Mouse (Mus musculus): ENCODE data around the gene Zbtb14. TPM values are rescaled to one million over a fixed set of nuclear protein-coding genes. Genes with fewer than 3 reads are reported as not detected.
A peak's percentile ranks its signal among the peaks of the same experiment; 100 is the strongest.

Zbtb14 gene
- total RNA-seq (2021): 1 to 10 TPM; 8.2 to 8.6 TPM
- long read RNA-seq, experiment 1, full-length matches to known transcripts: 10 of 11 reads
- long read RNA-seq, experiment 1, partial matches to known transcripts: 0 of 11 reads
- long read RNA-seq, experiment 1, other reads (novel, unspliced or antisense): 1 of 11 reads
- long read RNA-seq, experiment 2, full-length matches to known transcripts: 9 of 9 reads
- long read RNA-seq, experiment 2, partial matches to known transcripts: 0 of 9 reads
- long read RNA-seq, experiment 2, other reads (novel, unspliced or antisense): 0 of 9 reads

DNA sequence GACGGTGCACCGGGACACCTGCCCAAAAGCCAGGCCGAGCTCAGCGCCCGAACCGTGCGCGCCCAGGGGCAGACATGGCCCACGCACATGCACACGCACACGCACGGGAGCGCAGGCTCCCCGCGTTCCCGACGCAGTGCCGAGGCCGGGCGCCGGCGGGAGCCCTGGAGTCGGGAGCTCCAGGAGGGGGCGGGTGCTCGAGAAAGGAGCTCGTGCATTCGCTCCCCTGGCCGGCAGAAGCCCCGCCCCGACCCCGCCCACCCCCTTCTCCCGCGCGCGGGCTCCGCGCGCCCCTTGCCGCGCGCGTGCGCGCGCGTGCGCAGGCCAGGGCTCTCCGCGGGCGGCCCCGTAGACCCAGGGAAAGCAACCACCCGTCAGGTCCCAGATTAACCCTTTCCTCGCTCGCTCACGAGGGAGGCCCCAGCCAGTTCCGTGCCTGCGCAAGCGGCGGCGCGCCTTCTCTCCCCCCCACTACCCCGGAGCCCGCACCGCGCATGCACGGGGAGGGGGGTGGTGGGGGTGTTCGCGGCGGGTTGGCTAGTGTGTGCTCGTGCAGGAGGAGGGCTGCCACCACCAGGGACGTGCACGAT lies at the start of gene Zbtb14:
Gene Zbtb14, plus strand, starts transcription at position 540 of the 590 bp plus-strand sequence.
- DNase-seq: peak; percentile 92 to 96

DNA sequence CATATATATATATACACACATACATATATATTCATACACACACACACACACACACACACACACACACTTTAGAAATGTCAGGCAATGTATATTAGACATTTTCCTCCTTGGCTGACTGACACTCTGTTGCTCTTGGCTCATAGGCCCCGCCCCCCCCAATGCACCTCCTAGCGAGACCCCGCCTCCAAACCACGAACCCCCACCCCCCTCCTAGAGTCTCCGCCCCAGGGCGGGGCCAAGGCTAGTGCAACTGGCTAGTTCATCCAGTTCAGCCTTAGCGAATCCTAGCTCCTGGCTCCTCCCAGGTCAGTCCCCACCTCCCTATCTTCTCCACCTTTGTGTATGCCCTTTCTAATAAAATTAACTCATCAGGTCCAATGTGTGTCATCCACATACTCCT lies 36.8 kb upstream of the Zbtb14 start:
- DNase-seq: no peak

DNA sequence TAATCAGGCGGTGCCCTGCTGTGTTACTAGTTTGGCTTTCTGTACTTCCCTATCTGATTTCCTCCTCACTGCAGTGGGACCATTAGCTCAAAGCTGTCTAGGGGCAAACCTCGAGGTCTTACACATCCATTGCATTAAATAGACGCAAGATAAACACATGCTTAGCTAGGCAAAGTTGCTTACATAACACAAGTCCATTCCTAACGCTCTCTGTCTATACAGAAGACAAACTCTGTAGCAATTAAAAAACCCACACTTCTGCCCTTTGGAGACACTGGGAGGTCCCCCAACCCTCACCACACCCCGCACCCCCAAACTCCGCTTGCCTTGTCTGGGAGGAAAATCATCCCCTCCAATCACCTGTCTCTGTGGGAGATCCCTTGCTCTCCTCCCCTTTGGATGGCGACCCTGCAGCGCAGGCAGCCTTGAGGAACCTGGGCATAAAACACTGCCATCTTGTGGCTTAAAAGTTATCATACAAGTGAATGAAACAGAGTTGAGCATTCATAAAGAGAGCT lies 33.8 kb upstream of the Zbtb14 start:
- peak; percentile 2 to 49 for DNase-seq

DNA sequence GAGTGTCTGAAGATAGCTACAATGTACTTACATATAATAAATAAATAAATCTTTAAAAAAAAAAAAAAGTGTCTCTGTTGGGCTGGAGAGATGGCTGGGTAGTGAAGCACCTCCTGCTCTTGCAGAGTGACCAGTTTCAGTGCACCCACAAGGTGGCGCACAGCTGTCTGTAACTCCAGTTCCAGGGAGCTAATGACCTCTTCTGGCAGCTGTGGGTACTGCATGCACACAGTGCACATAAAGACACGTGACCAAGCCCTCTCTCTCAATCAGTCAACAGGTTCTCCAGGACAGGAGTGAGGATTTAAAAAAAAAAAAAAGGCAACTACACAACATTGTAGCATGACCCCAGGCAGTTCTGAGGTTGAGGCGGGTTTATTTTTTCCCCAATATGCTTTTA lies 17.8 kb upstream of the Zbtb14 start:
- no peak for DNase-seq

DNA sequence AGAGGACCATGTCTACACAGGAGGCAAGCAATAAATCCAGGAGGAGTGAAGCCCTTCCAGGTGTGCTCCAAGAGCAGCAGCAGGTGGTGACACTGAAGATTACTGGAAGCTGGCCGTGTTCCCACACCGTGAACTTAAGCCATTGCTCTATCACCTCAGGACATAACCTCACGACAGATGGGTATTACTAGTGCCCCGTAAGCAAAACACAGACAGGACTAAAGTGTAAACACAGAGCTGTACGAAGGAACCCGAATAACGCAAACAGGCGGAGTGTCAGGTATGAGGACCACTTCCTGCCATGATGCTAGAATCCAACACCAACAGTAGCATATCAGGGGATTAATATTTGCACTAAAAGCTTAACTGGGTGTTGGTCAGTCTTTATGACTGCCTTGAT lies 2.0 kb upstream of the Zbtb14 start:
- DNase-seq: no peak

DNA sequence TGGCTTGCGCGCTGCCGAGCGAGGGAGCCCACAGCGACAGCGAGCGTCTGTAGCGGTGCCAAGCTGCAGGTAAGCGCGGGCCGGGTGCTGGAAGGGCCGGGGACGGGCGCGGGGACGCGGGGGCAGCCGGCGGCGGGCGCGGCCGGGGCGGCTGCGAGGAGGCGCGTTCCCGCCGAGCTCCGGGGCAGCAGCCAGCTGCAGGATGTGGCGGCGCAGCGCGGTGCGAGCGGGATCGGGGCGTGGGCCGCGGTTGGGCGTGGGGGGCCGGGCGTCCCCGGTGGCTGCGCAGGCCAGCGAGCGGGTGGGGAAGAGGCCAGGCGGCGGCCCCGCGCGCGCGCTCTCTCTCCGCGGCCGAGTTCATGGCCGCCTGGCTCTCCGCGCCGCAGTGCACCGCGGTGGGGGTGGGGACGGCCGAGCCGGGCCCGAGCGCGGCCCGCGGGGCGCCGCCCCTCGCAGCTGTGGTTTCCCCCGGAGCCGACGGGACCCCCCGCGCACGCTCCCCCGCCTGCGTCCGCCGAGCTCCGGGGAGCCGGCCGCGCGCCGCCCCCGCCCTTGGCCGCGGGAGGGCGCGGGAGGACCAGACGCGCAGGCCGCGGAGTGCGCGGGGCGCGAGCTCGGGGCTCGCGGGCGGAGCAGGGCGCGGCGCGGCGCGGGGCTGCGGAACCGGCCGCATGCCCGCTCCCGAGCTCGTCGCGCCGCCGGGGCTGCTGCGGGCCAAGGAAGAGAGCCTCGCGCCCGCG lies 521 bp downstream of the Zbtb14 start:
- DNase-seq: peak; percentile 79 to 89

DNA sequence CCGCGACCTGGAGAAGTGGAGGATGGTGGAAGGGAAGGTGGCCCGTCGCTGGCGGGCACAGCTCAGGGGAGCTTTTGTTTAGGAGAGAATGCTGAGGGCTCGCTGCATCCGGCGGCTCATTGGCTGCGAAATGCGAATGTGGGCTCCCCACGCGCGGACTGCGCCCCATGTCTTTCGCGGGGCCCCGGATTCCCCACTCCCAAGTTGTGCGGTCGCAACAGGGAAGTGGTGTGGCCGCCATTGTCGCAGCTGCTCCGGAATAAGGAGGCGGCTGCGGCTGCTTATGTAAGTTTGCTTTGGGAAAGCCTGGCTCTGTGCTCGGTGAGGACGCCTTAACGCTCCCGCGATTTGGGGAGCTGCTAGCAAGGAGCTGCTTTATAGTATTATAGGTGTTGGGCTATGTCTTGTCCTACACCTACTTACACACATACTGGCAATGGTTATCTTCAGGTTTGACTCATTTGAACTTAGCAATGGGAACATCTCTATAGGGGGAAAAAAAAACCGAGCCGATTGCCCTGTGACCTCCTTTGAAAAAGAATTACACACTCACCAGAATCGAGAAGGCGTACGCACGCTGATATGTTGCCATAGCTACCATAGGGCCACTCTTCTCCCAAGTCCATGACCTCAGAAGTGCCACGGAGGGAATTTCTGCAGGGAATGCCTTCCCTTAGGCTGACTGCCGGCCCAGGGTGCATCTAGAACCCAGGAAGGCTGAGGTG lies 1.3 kb downstream of the Zbtb14 start:
- DNase-seq: peak; percentile 68 to 78

DNA sequence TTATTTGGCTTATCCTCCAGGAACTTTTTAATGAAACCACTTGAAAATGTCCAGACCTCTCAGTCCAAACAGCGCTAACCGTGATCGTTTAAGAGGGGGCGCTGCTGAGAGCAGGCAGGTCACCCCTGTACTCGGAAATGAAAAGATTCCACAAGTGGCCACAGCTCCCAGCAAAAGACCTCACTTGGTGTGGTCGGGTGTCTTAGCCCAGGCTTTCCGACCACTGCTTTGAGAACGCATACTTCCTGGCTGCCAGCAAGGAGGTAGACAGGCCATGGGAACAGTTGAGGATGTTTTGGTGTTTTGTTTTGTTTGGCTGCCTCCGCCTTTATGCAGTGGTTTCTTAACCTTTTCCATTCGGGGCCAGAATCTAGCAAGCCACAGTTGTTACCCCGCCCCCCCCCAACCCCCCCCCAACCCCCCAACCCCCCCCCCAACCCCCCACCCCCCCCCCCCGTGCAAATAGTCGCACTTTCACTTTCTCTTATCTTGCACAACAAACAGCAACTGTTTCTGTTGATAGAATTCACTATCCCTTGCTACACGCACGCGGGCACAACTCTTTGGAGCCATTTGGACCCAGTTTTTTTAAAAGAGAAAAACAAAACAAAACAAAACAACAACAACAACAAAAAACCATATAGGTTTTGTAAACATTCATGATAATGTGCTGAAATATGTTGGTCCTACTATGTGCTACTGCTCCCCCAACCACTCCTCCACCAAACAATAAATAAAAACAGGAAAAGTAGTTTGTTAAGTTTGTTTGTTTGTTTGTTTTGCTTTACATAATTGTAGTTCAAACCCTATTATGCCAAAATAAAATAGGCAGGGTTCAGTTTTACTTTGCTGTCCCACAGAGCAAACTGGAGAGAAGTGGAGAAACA lies 13.5 kb downstream of the Zbtb14 start:
- peak; percentile 74 to 75 for DNase-seq

DNA sequence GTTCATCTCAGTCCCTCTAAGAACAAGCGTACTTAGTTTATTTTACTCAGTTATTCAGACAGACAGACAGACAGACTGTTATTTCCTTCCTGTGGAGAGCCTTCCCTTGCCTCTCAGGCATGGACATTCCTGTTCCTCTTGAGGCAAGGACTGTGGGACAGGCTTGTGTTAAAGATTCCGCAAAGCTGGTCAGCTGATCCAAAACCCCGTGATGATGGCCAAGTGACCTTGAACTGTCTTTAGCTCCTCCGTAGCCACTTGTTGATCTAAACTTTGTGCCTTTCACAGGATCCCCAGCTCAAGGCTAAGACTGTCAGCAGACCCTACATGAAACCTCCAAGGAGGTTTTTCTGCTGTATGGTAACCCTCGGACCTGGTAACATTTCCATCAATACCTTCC lies 14.3 kb downstream of the Zbtb14 start:
- DNase-seq: no peak

DNA sequence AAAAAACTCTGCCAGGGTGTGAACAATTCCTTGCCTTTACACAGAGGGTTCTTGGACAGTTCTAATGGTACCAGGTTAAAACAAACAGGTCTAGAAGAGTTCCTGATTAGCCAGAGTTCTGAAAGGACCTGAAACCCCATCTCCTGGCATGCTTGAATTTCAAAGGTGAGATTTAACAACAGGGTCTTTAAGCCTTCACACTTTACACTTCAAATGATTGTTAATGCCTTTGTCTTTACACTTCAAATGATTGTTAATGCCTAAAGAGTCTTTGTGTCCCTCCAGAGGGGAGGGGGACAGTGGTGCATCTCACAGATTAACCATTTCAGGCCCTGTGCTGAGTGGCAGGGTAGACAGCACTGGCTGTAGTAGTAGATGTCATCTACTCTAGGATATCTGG lies 15.2 kb downstream of the Zbtb14 start:
- DNase-seq: no peak

DNA sequence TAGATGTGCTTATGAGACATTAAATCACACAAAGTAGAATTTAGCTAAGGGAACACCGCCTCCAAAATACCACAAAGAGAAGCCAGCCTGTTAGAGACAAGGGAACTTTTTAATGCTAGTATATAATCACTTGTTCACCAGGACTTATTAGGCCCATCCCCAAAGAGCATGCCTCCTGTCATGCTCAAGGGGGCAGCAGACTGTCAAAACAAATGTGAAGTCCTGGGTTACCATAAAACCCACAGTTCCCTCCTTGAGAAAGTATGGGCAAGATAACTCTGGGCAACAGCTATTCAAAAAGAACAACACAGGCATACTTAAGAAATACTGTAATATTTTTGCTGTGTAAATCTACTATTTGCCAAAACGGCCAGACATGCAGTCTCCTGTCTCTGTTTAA lies 18.3 kb downstream of the Zbtb14 start:
- DNase-seq: no peak

DNA sequence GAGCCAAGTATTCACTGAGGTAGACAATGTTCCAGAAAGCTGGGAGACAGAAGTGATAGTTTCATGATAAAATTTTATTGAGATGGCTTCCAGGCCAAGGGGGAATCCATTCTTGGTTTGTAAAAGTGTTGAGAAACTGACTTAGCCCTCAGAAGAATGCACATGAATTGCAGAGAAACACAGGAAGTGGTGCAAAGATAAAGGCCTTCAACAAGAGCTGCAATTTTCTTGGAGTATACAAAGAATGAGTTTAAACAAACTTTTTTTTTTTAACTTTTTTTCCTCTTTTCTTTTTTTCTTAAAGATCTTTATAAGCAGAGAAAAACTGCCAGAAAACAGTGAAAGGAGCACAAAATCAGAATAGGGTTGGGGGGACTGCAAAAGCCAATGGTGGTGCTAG lies 33.3 kb downstream of the Zbtb14 start:
- DNase-seq: no peak

DNA sequence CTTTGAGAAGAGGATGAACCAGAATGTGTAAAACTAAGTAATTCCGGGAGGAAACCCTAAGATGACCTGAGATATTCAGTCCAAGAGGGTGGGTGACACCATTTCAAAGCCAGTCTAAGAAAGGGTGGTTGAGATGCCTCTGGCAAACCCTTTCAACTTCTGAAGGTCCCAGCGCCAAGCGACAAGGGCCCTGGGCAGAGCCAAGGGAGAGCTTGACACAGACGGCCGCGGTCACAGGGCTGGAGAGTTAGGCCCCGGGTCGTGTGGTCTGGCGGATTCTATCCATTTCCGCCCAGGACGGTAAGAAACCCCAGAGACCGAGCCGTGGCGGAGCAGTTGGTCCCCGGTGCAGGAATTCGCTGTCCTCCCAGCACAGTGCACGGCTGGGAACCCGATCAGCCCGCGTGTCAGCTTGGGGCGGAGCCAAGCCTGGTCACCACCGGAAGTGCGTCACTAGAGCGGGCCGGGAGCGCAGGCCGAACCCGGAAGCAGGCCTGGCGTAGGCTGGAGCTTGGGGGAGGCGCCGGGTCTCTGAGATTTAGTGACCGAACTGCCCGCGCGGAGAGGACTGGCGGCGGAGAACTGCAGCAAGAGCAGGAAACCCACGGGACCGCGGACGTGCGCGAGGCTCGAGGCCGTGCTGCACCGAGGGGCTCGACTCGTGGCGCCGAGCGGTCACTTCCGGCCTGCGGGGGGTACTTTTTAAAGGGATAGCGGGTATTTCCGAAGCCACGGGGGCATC lies 34.2 kb downstream of the Zbtb14 start:
- DNase-seq: peak; percentile 96 to 98

DNA sequence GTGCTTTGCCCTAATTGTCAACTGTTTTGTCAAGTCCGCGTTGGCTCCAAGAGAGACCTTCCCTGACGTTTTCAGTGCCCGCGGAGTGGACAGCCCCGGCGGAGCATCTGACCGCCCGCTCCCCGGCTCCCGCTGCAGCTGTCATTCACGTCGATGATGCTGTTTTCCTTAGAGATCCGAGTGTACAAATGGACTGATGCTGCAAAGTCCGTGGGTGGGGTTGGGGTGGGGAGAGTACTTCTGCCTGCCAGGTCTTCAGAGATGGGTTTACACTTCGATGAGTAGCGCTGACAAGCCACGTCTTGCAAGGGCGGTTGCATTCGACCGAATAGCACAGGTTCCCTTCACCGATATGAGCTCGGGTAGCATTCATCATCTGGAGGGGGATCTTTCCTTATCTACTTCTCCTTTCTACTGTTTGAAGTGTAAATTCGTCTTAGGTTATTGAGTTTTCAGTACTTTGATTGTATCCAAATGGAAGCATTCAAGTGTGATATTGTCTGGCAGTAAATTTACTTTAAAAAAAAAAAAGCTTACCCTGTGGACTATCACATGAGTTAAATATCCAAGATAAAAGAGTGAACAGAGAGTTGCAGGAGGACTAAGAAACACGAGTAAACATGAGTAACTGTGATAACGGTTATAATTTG lies 35.0 kb downstream of the Zbtb14 start:
- no peak for DNase-seq

DNA sequence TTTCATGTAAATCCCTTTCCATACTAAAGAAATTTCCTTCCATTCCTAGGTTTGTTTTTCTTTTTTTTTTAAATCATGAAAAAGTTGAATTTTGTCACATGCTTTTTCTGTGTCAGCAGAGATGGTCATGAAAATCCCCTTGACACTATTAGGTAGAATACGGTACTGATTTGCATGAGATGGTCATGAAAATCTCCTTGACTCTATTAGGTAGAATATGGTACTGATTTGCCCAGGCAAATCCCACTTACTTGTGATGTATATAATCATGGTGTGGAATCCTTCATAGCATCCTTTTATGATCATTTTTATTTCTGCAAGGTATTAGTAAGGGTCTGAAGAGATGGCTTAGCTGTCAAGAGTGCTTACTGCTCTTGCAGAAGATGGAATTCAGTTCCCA lies 38.7 kb downstream of the Zbtb14 start:
- no peak for DNase-seq

DNA sequence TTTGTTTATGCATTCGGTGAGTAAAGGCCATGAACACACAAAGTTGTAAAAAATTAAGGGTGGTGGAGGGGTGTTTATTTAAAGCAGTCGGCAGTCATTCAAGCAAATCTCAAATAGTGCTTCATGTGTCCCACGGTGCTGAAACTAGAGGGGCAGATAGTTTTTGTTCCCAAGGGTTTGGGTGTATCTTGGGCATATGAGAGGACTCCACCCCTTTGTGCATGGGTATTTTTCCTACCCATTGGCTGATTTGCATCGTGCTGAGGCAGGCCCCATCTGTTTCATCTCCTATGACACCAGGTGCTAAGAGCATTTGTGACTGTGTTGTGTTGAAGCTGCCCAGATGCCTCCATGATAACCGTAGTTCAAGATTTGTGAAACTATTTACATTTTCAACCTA lies 55.0 kb downstream of the Zbtb14 start:
- no peak for DNase-seq

DNA sequence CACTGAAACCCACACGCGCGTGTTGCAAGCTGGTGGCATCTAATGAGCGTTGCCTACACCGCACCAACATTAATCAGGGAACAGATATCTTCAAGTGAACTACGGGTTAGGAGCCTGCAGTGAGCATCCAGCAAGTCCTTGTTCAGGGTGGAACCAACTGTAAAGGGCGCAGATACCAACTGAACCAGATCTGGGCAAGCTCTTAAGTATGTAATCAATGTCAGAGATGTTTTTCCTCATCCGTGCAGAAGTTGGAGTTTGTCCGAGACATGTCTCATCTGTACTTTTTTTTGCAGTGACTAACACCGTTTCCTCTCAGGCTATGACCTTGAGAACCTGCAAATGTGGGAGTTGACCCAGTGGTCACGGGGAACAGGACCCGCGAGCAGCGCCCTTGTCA lies 55.6 kb downstream of the Zbtb14 start:
- no peak for DNase-seq

DNA sequence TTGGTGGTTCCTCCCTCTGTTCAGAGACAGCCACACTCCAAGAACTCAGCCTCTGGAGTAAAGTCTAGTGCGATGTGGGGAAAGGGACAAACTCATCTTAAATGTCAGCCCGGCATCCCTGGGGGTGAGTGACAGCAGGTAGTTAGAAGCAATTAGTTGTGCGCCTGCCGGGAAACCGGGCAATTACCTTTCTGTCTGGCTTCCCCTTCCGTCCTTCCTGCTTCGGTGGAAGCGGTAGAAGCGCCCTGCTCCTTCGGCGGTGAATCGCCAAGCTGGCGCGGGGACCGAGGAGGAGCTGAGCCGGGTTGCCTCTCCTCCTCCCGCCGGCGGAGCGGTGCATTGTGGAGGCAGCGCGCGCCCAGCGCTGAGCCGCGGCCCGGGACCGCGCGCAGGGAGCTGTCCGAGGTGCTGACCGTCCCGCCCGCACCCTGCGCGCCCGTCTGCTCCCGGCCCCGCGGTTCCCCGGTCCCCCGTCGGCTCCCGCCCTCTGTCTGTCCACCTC lies 56.2 kb downstream of the Zbtb14 start, which contains the start of gene Akain1:
Gene Akain1, plus strand, starts transcription at position 337 of the 502 bp plus-strand sequence.
- DNase-seq: peak; percentile 49 to 67

DNA sequence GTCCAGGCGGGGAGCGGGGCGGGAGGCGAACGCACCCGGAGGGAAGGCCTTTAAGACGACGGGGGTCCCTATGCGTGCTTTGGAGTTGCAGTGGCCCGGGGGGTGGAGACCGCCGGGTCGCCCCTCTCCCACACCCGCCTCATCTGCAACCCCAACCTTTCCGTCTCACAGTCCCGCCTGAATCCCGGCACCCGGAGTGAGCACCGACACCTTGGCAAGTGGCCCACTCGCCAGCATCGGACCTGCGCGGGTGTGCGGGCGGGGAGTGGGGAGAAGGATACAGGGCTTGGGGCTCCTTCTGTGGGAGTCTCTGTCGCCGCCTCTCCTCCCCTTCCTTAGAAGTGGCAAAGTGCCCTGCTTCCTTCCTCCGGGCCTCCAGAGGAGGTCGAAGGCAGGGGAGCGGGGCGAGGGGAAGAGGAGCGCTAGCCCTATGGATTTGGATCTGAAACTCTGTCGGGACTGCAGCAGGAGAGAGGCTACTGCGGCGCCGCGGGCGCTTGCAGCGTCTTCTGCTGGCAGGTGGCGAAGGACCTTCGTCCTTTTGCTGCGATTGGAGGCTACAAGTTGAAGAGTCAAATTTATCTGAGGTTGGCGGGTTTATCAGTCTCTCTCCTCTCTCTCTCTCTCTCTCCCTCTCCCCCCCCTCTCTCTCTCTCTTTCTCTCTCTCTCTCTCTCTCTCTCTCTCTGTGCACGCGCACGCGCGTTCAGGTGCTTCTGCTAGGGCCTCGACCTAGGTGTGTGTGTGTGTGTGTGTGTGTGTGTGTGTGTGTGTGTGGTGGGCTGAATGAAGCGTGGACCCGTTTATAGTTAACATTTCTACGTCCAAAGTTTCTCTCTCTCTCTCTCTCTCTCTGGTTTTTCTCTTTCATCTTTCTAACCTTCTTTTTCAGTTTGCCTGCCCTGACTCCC lies 57.0 kb downstream of the Zbtb14 start:
- DNase-seq: peak in 1 of 2 experiments; percentile 5
